Mouse (Mus musculus) ES-CJ7 (cell line): ENCODE results near the gene Hoxa4.

Source experiments
- DNase-seq: peaks from one replicate; pipeline ENCODE4 v3.0.0; 2011; ENCODE audit warnings: low read depth, low spot score

The Hoxa4 gene

GRCm38 (mm10) chr6:52152226-52153193 is 39.0 kb downstream of the Hoxa4 start:
- DNase-seq, result no peak

GRCm38 (mm10) chr6:52151571-52151970 is 40.0 kb downstream of the Hoxa4 start:
- DNase-seq, result no peak

DNA sequence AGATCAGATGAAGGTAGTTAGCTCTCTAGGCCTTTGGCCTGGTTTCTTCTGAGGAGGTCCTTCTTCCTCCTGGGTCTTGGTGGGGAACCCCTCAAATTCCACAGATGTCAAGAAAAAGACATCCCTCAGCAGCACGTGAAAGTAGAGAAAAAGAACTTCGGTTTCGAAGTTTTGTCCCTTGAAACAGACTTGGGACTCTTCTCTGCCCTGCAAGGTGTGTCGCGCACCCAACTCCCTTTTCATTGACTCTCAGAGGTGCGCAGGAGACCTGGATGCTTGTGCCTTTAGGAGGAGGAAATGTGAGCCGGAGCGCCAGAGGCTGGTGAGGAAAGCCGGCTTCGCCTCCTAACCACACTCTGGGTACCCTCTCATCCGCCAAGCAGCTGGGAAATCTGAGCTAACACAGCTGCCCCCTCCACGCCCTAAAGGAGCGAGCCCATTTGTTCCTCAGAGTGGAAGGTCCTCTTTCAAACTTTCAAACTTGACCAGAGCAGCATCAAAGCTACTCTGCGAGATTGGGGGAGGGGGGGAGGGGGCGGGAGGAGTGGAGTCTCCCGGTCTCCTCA is 41.1 kb downstream of the Hoxa4 start:
- peak; percentile 50 for DNase-seq
